Mouse (Mus musculus) liver, embryonic 16.5 days (tissue): ENCODE measurements at regions not wholly inside any gene's neighbourhood (a gene's known extent, or its start where the extent isn't known, plus 50 kb on each side); places are given as distances from the start of the nearest gene placed in this dataset.

Experiments
- ATAC-seq: fragments of 200-750 bp; cut with Nextera tagmentation; 2 replicates; pipeline ENCODE4 v1.8.0; 2017; ENCODE audit warnings: low read depth, mild to moderate bottlenecking, moderate number of reproducible peaks, moderate library complexity
- H3K27ac ChIP-seq: fragments of 300-500 bp; sonication (generic); 2 replicates; pipeline ENCODE4 v1.5.1; 2014; ENCODE audit warnings: mild to moderate bottlenecking, low read length
- H3K27me3 ChIP-seq: fragments of 300-500 bp; sonication (generic); 2 replicates; pipeline ENCODE4 v1.6.1; 2014; ENCODE audit warnings: low read depth, low read length, mixed read lengths; ENCODE audit not compliant: control insufficient read depth, insufficient read depth
- H3K36me3 ChIP-seq: fragments of 300-500 bp; sonication (generic); 2 replicates; pipeline ENCODE4 v1.6.1; 2014; ENCODE audit warnings: mild to moderate bottlenecking; ENCODE audit not compliant: control insufficient read depth, insufficient read depth
- H3K4me1 ChIP-seq: fragments of 300-500 bp; sonication (generic); 2 replicates; pipeline ENCODE4 v1.6.1; 2014; ENCODE audit warnings: low read depth, low read length, mixed read lengths; ENCODE audit not compliant: control insufficient read depth
- H3K4me2 ChIP-seq: fragments of 300-500 bp; sonication (generic); 2 replicates; pipeline ENCODE4 v1.6.1; 2014; ENCODE audit warnings: low read depth, low read length, mixed read lengths
- H3K4me3 ChIP-seq: fragments of 300-500 bp; sonication (generic); 2 replicates; pipeline ENCODE4 v1.5.1; 2014; ENCODE audit warnings: low read depth, mild to moderate bottlenecking, low read length
- H3K9ac ChIP-seq: fragments of 300-500 bp; sonication (generic); 2 replicates; pipeline ENCODE4 v1.6.1; 2014; ENCODE audit warnings: low read depth, low read length
- H3K9me3 ChIP-seq: fragments of 300-500 bp; sonication (generic); replicated peaks from 2 replicates; pipeline ENCODE4 v1.6.1; 2016; ENCODE audit warnings: low read length; ENCODE audit not compliant: control insufficient read depth
- WGBS: fragments of 180-500 bp; shearing (Covaris S2); extraction: QIAGEN DNeasy Blood & Tissue Kit; methylation state at CpG from one replicate; pipeline ENCODE4 v1.1.7; 2014; ENCODE audit not compliant: insufficient replicate concordance; 5-methylcytosine and 5-hydroxymethylcytosine counted together

- H3K9ac ChIP-seq, result no peak overlapping the region
- H3K4me3 ChIP-seq, result no peak overlapping the region
- no peaks in the 10 kb centered on the region for H3K9me3 ChIP-seq
- ATAC-seq, result no peak
- H3K27me3 ChIP-seq, result no peaks in the 10 kb centered on the region
- no peaks in the 10 kb centered on the region for H3K4me1 ChIP-seq
- H3K27ac ChIP-seq, result no peak overlapping the region
- H3K4me2 ChIP-seq, result no peak overlapping the region
- no peaks in the 10 kb centered on the region for H3K36me3 ChIP-seq
- 55% methylated on average over 4 of the region's 4 CpGs for WGBS
Measured at GRCm38 (mm10) chr14:47795062-47795461, 146.8 kb downstream of the Ktn1 start.

GRCm38 (mm10) chr14:47798203-47798602 is 150.0 kb downstream of the Ktn1 start:
- H3K9me3 ChIP-seq, result no peaks in the 10 kb centered on the region
- no peak overlapping the region for H3K4me2 ChIP-seq
- no peak overlapping the region for H3K9ac ChIP-seq
- no peaks in the 10 kb centered on the region for H3K4me1 ChIP-seq
- H3K4me3 ChIP-seq, result no peak overlapping the region
- no peaks in the 10 kb centered on the region for H3K27me3 ChIP-seq
- H3K36me3 ChIP-seq, result no peaks in the 10 kb centered on the region
- ATAC-seq, result no peak
- no peak overlapping the region for H3K27ac ChIP-seq
- 60% methylated on average over 3 of the region's 3 CpGs for WGBS

- Histone ChIP-seq H3K9ac (no peak overlapping the region), H3K4me3 (no peak overlapping the region), H3K27ac (no peak overlapping the region), H3K9me3 (no peaks in the 10 kb centered on the region), H3K4me1 (no peaks in the 10 kb centered on the region), H3K27me3 (no peaks in the 10 kb centered on the region), H3K36me3 (no peaks in the 10 kb centered on the region), H3K4me2 (no peak overlapping the region)
- 47% methylated on average over 2 of the region's 2 CpGs for WGBS
- ATAC-seq, result no peak
Measured at GRCm38 (mm10) chr14:47799564-47799963, 151.3 kb downstream of the Ktn1 start.

GRCm38 (mm10) chr14:47805202-47805601 is 157.0 kb downstream of the Ktn1 start:
- no peak overlapping the region for H3K4me3 ChIP-seq
- H3K9me3 ChIP-seq, result no peaks in the 10 kb centered on the region
- WGBS, result 67% methylated on average over 1 of the region's 1 CpGs
- no peak for ATAC-seq
- H3K4me1 ChIP-seq, result no peaks in the 10 kb centered on the region
- H3K27me3 ChIP-seq, result no peaks in the 10 kb centered on the region
- H3K27ac ChIP-seq, result no peak overlapping the region
- no peaks in the 10 kb centered on the region for H3K36me3 ChIP-seq
- no peak overlapping the region for H3K4me2 ChIP-seq
- no peak overlapping the region for H3K9ac ChIP-seq

- Histone ChIP-seq H3K27me3 (no peaks in the 10 kb centered on the region), H3K36me3 (no peaks in the 10 kb centered on the region), H3K9ac (no peak overlapping the region), H3K4me2 (no peak overlapping the region), H3K27ac (no peak overlapping the region), H3K9me3 (no peaks in the 10 kb centered on the region), H3K4me1 (no peaks in the 10 kb centered on the region), H3K4me3 (no peak overlapping the region)
- 55% methylated on average over 9 of the region's 9 CpGs for WGBS
- no peak for ATAC-seq
Measured at GRCm38 (mm10) chr14:47805771-47806535, 157.7 kb downstream of the Ktn1 start.

- ATAC-seq, result no peak
- no peaks in the 10 kb centered on the region for H3K4me1 ChIP-seq
- no peaks in the 10 kb centered on the region for H3K9me3 ChIP-seq
- no peaks in the 10 kb centered on the region for H3K36me3 ChIP-seq
- H3K27ac ChIP-seq, result no peak overlapping the region
- H3K4me3 ChIP-seq, result no peak overlapping the region
- H3K4me2 ChIP-seq, result no peak overlapping the region
- no peak overlapping the region for H3K9ac ChIP-seq
- H3K27me3 ChIP-seq, result no peaks in the 10 kb centered on the region
- WGBS, result 56% methylated on average over 10 of the region's 10 CpGs
Measured at GRCm38 (mm10) chr14:47808097-47808910, 160.1 kb downstream of the Ktn1 start.

- WGBS, result 39% methylated on average over 3 of the region's 3 CpGs
- Histone ChIP-seq H3K4me1 (no peaks in the 10 kb centered on the region), H3K36me3 (no peaks in the 10 kb centered on the region), H3K9me3 (no peaks in the 10 kb centered on the region), H3K27ac (no peak overlapping the region), H3K4me2 (no peak overlapping the region), H3K9ac (no peak overlapping the region), H3K27me3 (no peaks in the 10 kb centered on the region), H3K4me3 (no peak overlapping the region)
- no peak for ATAC-seq
Measured at GRCm38 (mm10) chr14:47818224-47818623, 170.0 kb downstream of the Ktn1 start.

GRCm38 (mm10) chr14:47818641-47819040 is 170.4 kb downstream of the Ktn1 start:
- Histone ChIP-seq H3K4me1 (no peaks in the 10 kb centered on the region), H3K4me3 (no peak overlapping the region), H3K9ac (no peak overlapping the region), H3K27ac (no peak overlapping the region), H3K36me3 (no peaks in the 10 kb centered on the region), H3K9me3 (no peaks in the 10 kb centered on the region), H3K4me2 (no peak overlapping the region), H3K27me3 (no peaks in the 10 kb centered on the region)
- no peak for ATAC-seq
- 42% methylated on average over 3 of the region's 3 CpGs for WGBS

GRCm38 (mm10) chr14:47820571-47821143 is 172.4 kb downstream of the Ktn1 start:
- Histone ChIP-seq H3K4me1 (no peaks in the 10 kb centered on the region), H3K9me3 (no peaks in the 10 kb centered on the region), H3K9ac (no peak overlapping the region), H3K36me3 (no peaks in the 10 kb centered on the region), H3K4me3 (no peak overlapping the region), H3K4me2 (no peak overlapping the region), H3K27ac (no peak overlapping the region), H3K27me3 (no peaks in the 10 kb centered on the region)
- 59% methylated on average over 13 of the region's 13 CpGs for WGBS
- ATAC-seq, result no peak
